Mouse (Mus musculus) liver, postnatal 0 days (tissue): ENCODE measurements around the gene Atp13a1.

Experiments
- CTCF ChIP-seq: sonication (generic); IDR thresholded peaks from 2 replicates; pipeline ENCODE4 v1.5.1; 2016; ENCODE audit warnings: antibody characterized with exemption, low read depth
- EP300 ChIP-seq: IDR thresholded peaks from 2 replicates; pipeline ENCODE4 v1.6.1; 2016; ENCODE audit warnings: antibody characterized with exemption, low read depth, mild to moderate bottlenecking

DNA sequence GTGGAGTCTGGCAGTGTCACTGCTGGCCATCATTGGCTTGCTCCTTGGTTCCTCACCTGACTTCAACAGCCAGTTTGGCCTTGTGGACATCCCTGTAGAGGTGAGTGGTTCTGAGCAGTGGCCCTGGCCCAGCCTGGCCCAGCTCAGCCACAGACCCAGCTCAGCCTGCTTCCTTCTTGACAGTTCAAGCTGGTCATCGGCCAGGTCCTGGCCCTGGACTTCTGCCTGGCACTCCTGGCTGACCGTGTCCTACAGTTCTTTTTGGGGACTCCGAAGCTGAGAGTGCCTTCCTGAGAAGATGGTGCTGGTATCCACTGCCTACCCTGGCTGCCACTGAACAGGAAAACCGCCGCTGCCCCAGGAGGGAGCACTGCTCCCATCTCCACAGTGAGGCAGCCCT is 16.3 kb downstream of the Atp13a1 start:
- TF ChIP-seq CTCF (no peak), EP300 (no peak)
